Mouse (Mus musculus): ENCODE results near the gene Gzmm. TPM values are rescaled to one million over a fixed set of nuclear protein-coding genes. Genes with fewer than 3 reads are reported as not detected.

The Gzmm gene
- polyA plus RNA-seq, 1 experiment, result 0.51 TPM

DNA sequence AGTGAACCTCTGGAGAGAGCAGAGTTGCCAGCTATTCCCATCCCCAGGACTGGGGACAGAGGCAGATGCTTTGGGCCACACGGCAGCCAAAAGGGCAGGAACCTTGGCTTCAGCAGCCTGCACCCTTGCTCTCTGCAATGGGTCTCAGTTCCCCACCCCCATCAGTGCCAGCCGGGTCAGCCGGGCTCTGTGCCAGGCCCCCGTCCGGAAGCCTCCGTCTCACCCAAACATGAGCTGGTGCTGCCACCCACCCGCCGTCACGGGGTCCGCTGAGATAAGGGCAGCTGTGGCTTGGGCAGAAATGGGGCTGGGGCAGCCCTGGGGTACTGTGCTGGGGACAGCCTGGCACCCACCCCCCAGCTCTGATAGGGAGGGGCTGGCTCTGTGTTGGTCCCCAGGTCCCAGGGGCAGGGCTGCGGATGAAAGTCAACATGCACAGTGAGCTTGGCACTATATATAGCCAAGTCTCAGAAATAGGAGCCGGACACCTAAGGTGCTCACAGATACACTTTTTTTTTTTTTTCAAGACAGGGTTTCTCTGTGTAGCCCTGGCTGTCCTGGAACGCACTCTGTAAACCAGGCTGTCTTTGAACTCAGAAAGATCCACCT, 40.6 kb downstream of the Gzmm start:
- Histone ChIP-seq H3ac (ENCODE audit: control insufficient read depth, insufficient read length, low read depth) (no peak overlapping the region), H3K79me2 (ENCODE audit: control insufficient read depth, insufficient read depth) (no peaks in the 10 kb centered on the region), H3K36me3 (ENCODE audit: control insufficient read depth, insufficient read depth) (peaks cover 9% of the 10 kb centered on the region), H3K4me3 (ENCODE audit: insufficient read depth, poor library complexity, severe bottlenecking) (no peak overlapping the region), H3K27me3 (ENCODE audit: control insufficient read depth, insufficient read depth, insufficient read length) (no peaks in the 10 kb centered on the region), H3K79me3 (ENCODE audit: low read depth) (no peaks in the 10 kb centered on the region)
- TF ChIP-seq FOSL1 (IDR thresholded peaks at IDR 0.05; ENCODE audit: insufficient read depth, low read length, poor library complexity, severe bottlenecking) (no peak), MYOD1 (IDR thresholded peaks at IDR 0.05; ENCODE audit: control insufficient read depth, insufficient read length, low read depth) (no peak), MYOG (IDR thresholded peaks at IDR 0.05; ENCODE audit: control insufficient read depth, extremely low read depth, insufficient read length) (no peak), CTCF (IDR thresholded peaks at IDR 0.05; ENCODE audit: control insufficient read depth, insufficient read depth, insufficient read length) (no peak), USF1 (IDR thresholded peaks at IDR 0.05; ENCODE audit: low read depth) (no peak), MAX (IDR thresholded peaks at IDR 0.05) (no peak), CEBPB (IDR thresholded peaks at IDR 0.05; ENCODE audit: low read depth) (no peak)

DNA sequence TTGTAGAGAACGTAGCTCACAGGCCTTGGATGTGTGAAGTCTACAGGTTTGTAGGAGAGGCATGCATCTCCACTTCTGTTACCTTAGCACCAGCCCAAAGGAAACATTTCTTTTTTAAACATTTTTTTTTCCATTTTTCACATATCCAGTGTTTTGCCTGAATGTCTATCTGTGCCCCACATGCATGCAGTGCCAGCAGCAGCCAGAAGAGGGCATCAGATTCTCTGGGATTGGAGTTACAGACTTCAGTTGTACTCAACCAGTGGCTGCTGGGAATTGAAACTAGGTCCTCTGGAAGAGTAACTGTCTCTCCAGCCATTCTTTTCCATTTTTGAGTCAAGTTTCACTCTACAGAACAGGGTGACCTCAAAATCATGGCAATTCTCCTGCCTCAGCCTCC, 43.7 kb downstream of the Gzmm start:
- H3ac ChIP-seq (ENCODE audit: control insufficient read depth, insufficient read length, low read depth), result no peak overlapping the region
- no peak for TF ChIP-seq MYOG (IDR thresholded peaks at IDR 0.05; ENCODE audit: control insufficient read depth, extremely low read depth, insufficient read length)

DNA sequence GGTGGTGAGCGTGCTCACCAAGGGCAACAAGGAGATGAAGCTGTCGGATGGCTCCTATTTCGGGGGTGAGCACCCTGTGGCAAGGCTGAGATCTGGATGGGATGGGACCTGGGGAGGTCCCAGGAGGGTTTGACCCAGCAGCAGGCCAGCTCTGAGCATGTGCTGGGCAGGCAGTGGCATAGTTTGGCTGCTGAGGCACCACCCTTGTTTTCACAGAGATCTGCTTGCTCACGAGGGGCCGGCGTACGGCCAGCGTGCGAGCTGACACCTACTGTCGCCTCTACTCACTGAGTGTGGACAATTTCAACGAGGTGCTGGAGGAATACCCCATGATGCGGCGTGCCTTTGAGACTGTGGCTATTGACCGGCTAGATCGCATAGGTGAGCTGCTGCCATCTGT, 45.0 kb downstream of the Gzmm start:
- TF ChIP-seq CEBPB (IDR thresholded peaks at IDR 0.05; ENCODE audit: low read depth), result no peak
- TF ChIP-seq MYOD1 (IDR thresholded peaks at IDR 0.05; ENCODE audit: control insufficient read depth, insufficient read length, low read depth), result no peak
- TF ChIP-seq MAX (IDR thresholded peaks at IDR 0.05), result no peak
- TF ChIP-seq CTCF (IDR thresholded peaks at IDR 0.05; ENCODE audit: control insufficient read depth, insufficient read depth, insufficient read length), result no peak
- TF ChIP-seq USF1 (IDR thresholded peaks at IDR 0.05; ENCODE audit: low read depth), result no peak
- TF ChIP-seq FOSL1 (IDR thresholded peaks at IDR 0.05; ENCODE audit: insufficient read depth, low read length, poor library complexity, severe bottlenecking), result no peak
- no peak for TF ChIP-seq MYOG (IDR thresholded peaks at IDR 0.05; ENCODE audit: control insufficient read depth, extremely low read depth, insufficient read length)
- no peaks in the 10 kb centered on the region for H3K79me3 ChIP-seq (ENCODE audit: low read depth)
- no peak overlapping the region for H3ac ChIP-seq (ENCODE audit: control insufficient read depth, insufficient read length, low read depth)
- no peak overlapping the region for H3K4me3 ChIP-seq (ENCODE audit: insufficient read depth, poor library complexity, severe bottlenecking)
- H3K36me3 ChIP-seq (ENCODE audit: control insufficient read depth, insufficient read depth), result peaks cover 43% of the 10 kb centered on the region
- H3K27me3 ChIP-seq (ENCODE audit: control insufficient read depth, insufficient read depth, insufficient read length), result no peaks in the 10 kb centered on the region
- no peaks in the 10 kb centered on the region for H3K79me2 ChIP-seq (ENCODE audit: control insufficient read depth, insufficient read depth)

More for the DNA sequence above, 43.7 kb downstream of the Gzmm start:
- Histone ChIP-seq H3K27me3 (ENCODE audit: control insufficient read depth, insufficient read depth, insufficient read length) (no peaks in the 10 kb centered on the region), H3K4me3 (ENCODE audit: insufficient read depth, poor library complexity, severe bottlenecking) (no peak overlapping the region), H3K79me3 (ENCODE audit: low read depth) (no peaks in the 10 kb centered on the region), H3K36me3 (ENCODE audit: control insufficient read depth, insufficient read depth) (peaks cover 33% of the 10 kb centered on the region), H3K79me2 (ENCODE audit: control insufficient read depth, insufficient read depth) (no peaks in the 10 kb centered on the region)

DNA sequence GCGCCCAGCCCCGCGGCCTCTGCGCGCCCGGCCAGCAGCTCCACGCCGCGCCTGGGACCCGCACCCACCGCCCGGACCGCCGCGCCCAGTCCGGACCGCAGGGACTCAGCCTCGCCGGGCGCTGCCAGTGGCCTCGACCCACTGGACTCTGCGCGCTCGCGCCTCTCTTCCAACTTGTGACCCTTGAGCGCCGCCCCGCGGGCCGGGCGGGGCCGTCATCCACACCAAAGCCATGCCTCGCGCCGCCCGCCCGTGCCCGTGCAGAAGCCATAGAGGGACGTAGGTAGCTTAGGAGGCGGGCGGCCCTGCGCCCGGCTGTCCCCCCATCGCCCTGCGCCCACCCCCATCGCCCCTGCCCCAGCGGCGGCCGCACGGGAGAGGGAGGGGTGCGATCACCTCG, 46.5 kb downstream of the Gzmm start:
- no peak overlapping the region for H3ac ChIP-seq (ENCODE audit: control insufficient read depth, insufficient read length, low read depth)
- no peaks in the 10 kb centered on the region for H3K27me3 ChIP-seq (ENCODE audit: control insufficient read depth, insufficient read depth, insufficient read length)
- TF ChIP-seq MYOG (IDR thresholded peaks at IDR 0.05; ENCODE audit: control insufficient read depth, extremely low read depth, insufficient read length) (no peak), USF1 (IDR thresholded peaks at IDR 0.05; ENCODE audit: low read depth) (no peak), MAX (IDR thresholded peaks at IDR 0.05) (no peak), MYOD1 (IDR thresholded peaks at IDR 0.05; ENCODE audit: control insufficient read depth, insufficient read length, low read depth) (no peak), CTCF (IDR thresholded peaks at IDR 0.05; ENCODE audit: control insufficient read depth, insufficient read depth, insufficient read length) (no peak), FOSL1 (IDR thresholded peaks at IDR 0.05; ENCODE audit: insufficient read depth, low read length, poor library complexity, severe bottlenecking) (no peak), CEBPB (IDR thresholded peaks at IDR 0.05; ENCODE audit: low read depth) (no peak)
- peaks cover 2% of the 10 kb centered on the region for H3K79me3 ChIP-seq (ENCODE audit: low read depth)
- H3K4me3 ChIP-seq (ENCODE audit: insufficient read depth, poor library complexity, severe bottlenecking), result no peak overlapping the region
- no peaks in the 10 kb centered on the region for H3K79me2 ChIP-seq (ENCODE audit: control insufficient read depth, insufficient read depth)
- H3K36me3 ChIP-seq (ENCODE audit: control insufficient read depth, insufficient read depth), result peaks cover 58% of the 10 kb centered on the region

DNA sequence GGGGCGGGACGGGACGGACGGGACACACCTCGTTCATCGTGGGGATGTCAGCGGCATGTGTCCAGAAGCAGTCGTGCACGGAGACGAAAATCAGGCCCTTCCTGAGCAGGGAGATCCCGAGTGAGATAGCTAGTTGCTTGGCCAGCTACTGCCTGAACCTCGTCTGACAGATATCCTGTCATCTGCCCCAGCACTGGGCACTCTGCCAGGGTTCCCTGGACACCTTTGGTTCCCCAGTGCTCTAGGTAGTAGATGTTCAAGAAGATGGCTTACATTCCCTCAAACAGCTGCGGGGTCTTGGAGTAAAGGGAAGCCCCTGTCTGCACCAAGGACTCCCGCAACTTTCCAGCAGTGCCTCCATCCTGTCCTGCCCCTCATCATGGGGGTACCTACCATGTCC, 47.9 kb downstream of the Gzmm start:
- Histone ChIP-seq H3ac (ENCODE audit: control insufficient read depth, insufficient read length, low read depth) (no peak overlapping the region), H3K36me3 (ENCODE audit: control insufficient read depth, insufficient read depth) (peaks cover 71% of the 10 kb centered on the region), H3K79me2 (ENCODE audit: control insufficient read depth, insufficient read depth) (no peaks in the 10 kb centered on the region), H3K27me3 (ENCODE audit: control insufficient read depth, insufficient read depth, insufficient read length) (no peaks in the 10 kb centered on the region), H3K4me3 (ENCODE audit: insufficient read depth, poor library complexity, severe bottlenecking) (no peak overlapping the region), H3K79me3 (ENCODE audit: low read depth) (peaks cover 2% of the 10 kb centered on the region)
- TF ChIP-seq MYOG (IDR thresholded peaks at IDR 0.05; ENCODE audit: control insufficient read depth, extremely low read depth, insufficient read length) (no peak), MYOD1 (IDR thresholded peaks at IDR 0.05; ENCODE audit: control insufficient read depth, insufficient read length, low read depth) (no peak), CTCF (IDR thresholded peaks at IDR 0.05; ENCODE audit: control insufficient read depth, insufficient read depth, insufficient read length) (no peak), USF1 (IDR thresholded peaks at IDR 0.05; ENCODE audit: low read depth) (no peak), FOSL1 (IDR thresholded peaks at IDR 0.05; ENCODE audit: insufficient read depth, low read length, poor library complexity, severe bottlenecking) (no peak)

DNA sequence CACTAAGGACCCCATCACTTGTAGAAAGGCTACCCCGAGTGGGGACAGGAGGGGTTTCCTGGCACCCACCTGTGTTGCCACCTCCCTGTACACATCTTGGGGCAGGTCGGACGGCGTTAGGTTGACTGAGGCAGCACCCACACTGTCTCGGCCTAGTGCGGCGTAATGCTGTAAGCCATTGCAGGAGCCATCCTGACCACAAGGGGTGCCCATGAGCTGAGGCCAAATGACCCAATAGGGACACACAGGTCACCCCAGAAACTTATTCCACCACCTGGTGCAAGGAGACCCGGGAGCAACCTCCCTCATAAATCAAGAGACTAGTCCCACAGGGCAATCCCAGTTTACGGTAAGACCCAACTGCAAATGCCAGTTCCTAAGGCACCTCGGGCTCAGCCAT, 49.4 kb downstream of the Gzmm start:
- H3K4me3 ChIP-seq (ENCODE audit: insufficient read depth, poor library complexity, severe bottlenecking), result no peak overlapping the region
- H3K27me3 ChIP-seq (ENCODE audit: control insufficient read depth, insufficient read depth, insufficient read length), result no peaks in the 10 kb centered on the region
- TF ChIP-seq MAX (IDR thresholded peaks at IDR 0.05) (no peak), MYOG (IDR thresholded peaks at IDR 0.05; ENCODE audit: control insufficient read depth, extremely low read depth, insufficient read length) (no peak), FOSL1 (IDR thresholded peaks at IDR 0.05; ENCODE audit: insufficient read depth, low read length, poor library complexity, severe bottlenecking) (no peak), CEBPB (IDR thresholded peaks at IDR 0.05; ENCODE audit: low read depth) (no peak), CTCF (IDR thresholded peaks at IDR 0.05; ENCODE audit: control insufficient read depth, insufficient read depth, insufficient read length) (no peak), USF1 (IDR thresholded peaks at IDR 0.05; ENCODE audit: low read depth) (no peak), MYOD1 (IDR thresholded peaks at IDR 0.05; ENCODE audit: control insufficient read depth, insufficient read length, low read depth) (no peak)
- H3K79me2 ChIP-seq (ENCODE audit: control insufficient read depth, insufficient read depth), result no peaks in the 10 kb centered on the region
- no peak overlapping the region for H3ac ChIP-seq (ENCODE audit: control insufficient read depth, insufficient read length, low read depth)
- H3K36me3 ChIP-seq (ENCODE audit: control insufficient read depth, insufficient read depth), result peaks cover 80% of the 10 kb centered on the region
- peaks cover 2% of the 10 kb centered on the region for H3K79me3 ChIP-seq (ENCODE audit: low read depth)

Data from C2C12 (cell line).